Mouse (Mus musculus) erythroblast, embryonic 14.5 days (primary cell): ENCODE data around the gene Gm37240.

Source experiments
- GATA1 ChIP-seq: IDR thresholded peaks from 2 replicates; pipeline ENCODE4 v1.6.1; 2012; ENCODE audit warnings: low read length, inconsistent platforms, mixed read lengths
- TAL1 ChIP-seq: IDR thresholded peaks from 3 replicates; pipeline ENCODE4 v1.6.1; 2012; ENCODE audit warnings: low read length, inconsistent platforms, mixed read lengths

GRCm38 (mm10) chr3:85021816-85022215 lies 865.5 kb downstream of the Gm37240 start:
- TF ChIP-seq GATA1 (no peak), TAL1 (no peak)
